Mouse (Mus musculus): ENCODE measurements at regions not wholly inside any gene's neighbourhood (a gene's known extent, or its start where the extent isn't known, plus 50 kb on each side); places are given as distances from the start of the nearest gene placed in this dataset.

DNA sequence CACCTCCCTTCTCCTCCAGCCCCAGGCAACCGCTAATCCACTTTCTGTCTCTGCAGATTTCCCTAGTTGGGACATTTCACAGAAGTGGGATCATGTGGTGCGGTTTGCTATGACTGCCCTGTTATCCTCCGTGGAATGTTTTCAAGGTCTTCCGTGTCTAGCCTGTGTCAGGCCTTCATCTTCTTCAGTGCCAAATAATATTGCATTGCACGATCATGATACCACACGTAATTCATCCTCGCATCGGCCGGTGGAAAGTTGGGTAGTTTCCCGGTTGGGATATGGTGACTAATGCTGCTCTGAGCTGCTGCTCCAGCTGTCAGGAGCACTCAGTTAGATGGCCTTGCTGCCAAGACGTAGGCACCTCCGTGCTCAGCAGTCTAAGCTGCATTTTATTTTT is 55.3 kb upstream of the Otos start:
- Histone ChIP-seq H3K4me2 (replicated peaks; ENCODE audit: low read depth, low read length, severe bottlenecking) (no peak overlapping the region), H3K27ac (replicated peaks; ENCODE audit: low read depth, low read length) (no peak overlapping the region), H3K9ac (ENCODE audit: low read depth, low read length, severe bottlenecking) (no peak overlapping the region), H3K36me3 (ENCODE audit: control insufficient read depth, insufficient read depth, low read length) (no peaks in the 10 kb centered on the region), H3K4me1 (ENCODE audit: control insufficient read depth, insufficient read depth, low read length) (peaks cover 5% of the 10 kb centered on the region), H3K9me3 (ENCODE audit: control insufficient read depth, low read length) (no peaks in the 10 kb centered on the region), H3K4me3 (replicated peaks; ENCODE audit: low read length) (no peak overlapping the region), H3K27me3 (ENCODE audit: control insufficient read depth, insufficient read depth, low read length) (no peaks in the 10 kb centered on the region)
- ATAC-seq (ENCODE audit: low FRiP score, low read depth): no peak
- TF ChIP-seq POLR2A (IDR thresholded peaks at IDR 0.05; ENCODE audit: borderline replicate concordance, extremely low read depth, insufficient read depth, insufficient read length): no peak
- DNase-seq (ENCODE audit: low spot score): peak; percentile 35
- 78% methylated on average over 12 of the region's 12 CpGs for WGBS

GRCm38 (mm10) chr1:92703270-92703669 is 54.6 kb upstream of the Otos start:
- Histone ChIP-seq H3K4me1 (ENCODE audit: control insufficient read depth, insufficient read depth, low read length) (peaks cover 7% of the 10 kb centered on the region), H3K9me3 (ENCODE audit: control insufficient read depth, low read length) (no peaks in the 10 kb centered on the region), H3K36me3 (ENCODE audit: control insufficient read depth, insufficient read depth, low read length) (no peaks in the 10 kb centered on the region), H3K27me3 (ENCODE audit: control insufficient read depth, insufficient read depth, low read length) (no peaks in the 10 kb centered on the region), H3K4me2 (replicated peaks; ENCODE audit: low read depth, low read length, severe bottlenecking) (no peak overlapping the region), H3K4me3 (replicated peaks; ENCODE audit: low read length) (no peak overlapping the region), H3K27ac (replicated peaks; ENCODE audit: low read depth, low read length) (no peak overlapping the region), H3K9ac (ENCODE audit: low read depth, low read length, severe bottlenecking) (no peak overlapping the region)
- DNase-seq (ENCODE audit: low spot score) (no peak), ATAC-seq (ENCODE audit: low FRiP score, low read depth) (no peak)
- no peak for TF ChIP-seq POLR2A (IDR thresholded peaks at IDR 0.05; ENCODE audit: borderline replicate concordance, extremely low read depth, insufficient read depth, insufficient read length)
- WGBS: 81% methylated on average over 2 of the region's 3 CpGs

DNA sequence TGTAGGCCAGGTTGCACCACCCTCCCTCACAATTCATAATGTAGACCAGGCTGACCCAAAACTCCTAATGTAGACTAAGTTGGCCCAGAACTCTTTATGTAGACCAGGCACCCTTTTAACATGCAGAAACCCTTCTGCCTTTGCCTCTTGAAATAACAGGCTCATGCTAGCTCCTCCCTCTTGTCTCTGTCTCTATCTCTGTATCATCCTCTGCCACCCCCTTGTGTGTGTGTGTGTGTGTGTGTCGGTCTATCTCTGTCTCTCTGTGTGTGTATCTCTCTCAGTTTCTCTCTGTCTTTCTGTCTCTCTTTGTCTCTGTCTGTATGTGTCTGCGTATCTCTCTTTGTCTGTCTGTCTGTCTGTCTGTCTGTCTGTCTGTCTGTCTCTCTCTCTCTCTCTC is 51.5 kb upstream of the Otos start:
- no peak for ATAC-seq (ENCODE audit: low FRiP score, low read depth)
- Histone ChIP-seq H3K4me2 (replicated peaks; ENCODE audit: low read depth, low read length, severe bottlenecking) (no peak overlapping the region), H3K27ac (replicated peaks; ENCODE audit: low read depth, low read length) (no peak overlapping the region), H3K9me3 (ENCODE audit: control insufficient read depth, low read length) (no peaks in the 10 kb centered on the region), H3K4me3 (replicated peaks; ENCODE audit: low read length) (no peak overlapping the region), H3K4me1 (ENCODE audit: control insufficient read depth, insufficient read depth, low read length) (peaks cover 7% of the 10 kb centered on the region), H3K36me3 (ENCODE audit: control insufficient read depth, insufficient read depth, low read length) (no peaks in the 10 kb centered on the region), H3K9ac (ENCODE audit: low read depth, low read length, severe bottlenecking) (no peak overlapping the region), H3K27me3 (ENCODE audit: control insufficient read depth, insufficient read depth, low read length) (no peaks in the 10 kb centered on the region)
- no peak for TF ChIP-seq POLR2A (IDR thresholded peaks at IDR 0.05; ENCODE audit: borderline replicate concordance, extremely low read depth, insufficient read depth, insufficient read length)
- 92% methylated on average over 2 of the region's 2 CpGs for WGBS
- DNase-seq (ENCODE audit: low spot score): no peak

GRCm38 (mm10) chr1:92699697-92700096 is 51.1 kb upstream of the Otos start:
- no peaks in the 10 kb centered on the region for H3K9me3 ChIP-seq (ENCODE audit: control insufficient read depth, low read length)
- no peak overlapping the region for H3K9ac ChIP-seq (ENCODE audit: low read depth, low read length, severe bottlenecking)
- no peaks in the 10 kb centered on the region for H3K27me3 ChIP-seq (ENCODE audit: control insufficient read depth, insufficient read depth, low read length)
- peaks cover 7% of the 10 kb centered on the region for H3K4me1 ChIP-seq (ENCODE audit: control insufficient read depth, insufficient read depth, low read length)
- ATAC-seq (ENCODE audit: low FRiP score, low read depth): no peak
- H3K4me3 ChIP-seq (replicated peaks; ENCODE audit: low read length): no peak overlapping the region
- H3K36me3 ChIP-seq (ENCODE audit: control insufficient read depth, insufficient read depth, low read length): no peaks in the 10 kb centered on the region
- no peak overlapping the region for H3K27ac ChIP-seq (replicated peaks; ENCODE audit: low read depth, low read length)
- DNase-seq (ENCODE audit: low spot score): no peak
- H3K4me2 ChIP-seq (replicated peaks; ENCODE audit: low read depth, low read length, severe bottlenecking): no peak overlapping the region
- 10% methylated on average over 6 of the region's 6 CpGs for WGBS
- TF ChIP-seq POLR2A (IDR thresholded peaks at IDR 0.05; ENCODE audit: borderline replicate concordance, extremely low read depth, insufficient read depth, insufficient read length): no peak

- H3K27ac ChIP-seq (replicated peaks; ENCODE audit: low read depth, low read length): no peak overlapping the region
- WGBS: 6% methylated on average over 9 of the region's 9 CpGs
- no peak for TF ChIP-seq POLR2A (IDR thresholded peaks at IDR 0.05; ENCODE audit: borderline replicate concordance, extremely low read depth, insufficient read depth, insufficient read length)
These were observed 50.4 kb upstream of the Otos start for GRCm38 (mm10) chr1:92699048-92699447.

GRCm38 (mm10) chr1:92698541-92698940 is 49.9 kb upstream of the Otos start:
- ATAC-seq (ENCODE audit: low FRiP score, low read depth) (no peak), DNase-seq (ENCODE audit: low spot score) (no peak)
- Histone ChIP-seq H3K4me1 (ENCODE audit: control insufficient read depth, insufficient read depth, low read length) (peaks cover 7% of the 10 kb centered on the region), H3K9me3 (ENCODE audit: control insufficient read depth, low read length) (no peaks in the 10 kb centered on the region), H3K36me3 (ENCODE audit: control insufficient read depth, insufficient read depth, low read length) (no peaks in the 10 kb centered on the region), H3K4me2 (replicated peaks; ENCODE audit: low read depth, low read length, severe bottlenecking) (no peak overlapping the region), H3K4me3 (replicated peaks; ENCODE audit: low read length) (no peak overlapping the region), H3K27me3 (ENCODE audit: control insufficient read depth, insufficient read depth, low read length) (no peaks in the 10 kb centered on the region), H3K27ac (replicated peaks; ENCODE audit: low read depth, low read length) (no peak overlapping the region), H3K9ac (ENCODE audit: low read depth, low read length, severe bottlenecking) (0 out of 2 replicates have a peak overlapping the region, but pooled peaks have one; percentile 21)
- 96% methylated on average over 3 of the region's 3 CpGs for WGBS
- TF ChIP-seq POLR2A (IDR thresholded peaks at IDR 0.05; ENCODE audit: borderline replicate concordance, extremely low read depth, insufficient read depth, insufficient read length): no peak

More at GRCm38 (mm10) chr1:92699048-92699447, 50.4 kb upstream of the Otos start:
- no peaks in the 10 kb centered on the region for H3K36me3 ChIP-seq (ENCODE audit: control insufficient read depth, insufficient read depth, low read length)
- H3K27me3 ChIP-seq (ENCODE audit: control insufficient read depth, insufficient read depth, low read length): no peaks in the 10 kb centered on the region
- H3K9me3 ChIP-seq (ENCODE audit: control insufficient read depth, low read length): no peaks in the 10 kb centered on the region
- no peak overlapping the region for H3K4me3 ChIP-seq (replicated peaks; ENCODE audit: low read length)
- peaks cover 7% of the 10 kb centered on the region for H3K4me1 ChIP-seq (ENCODE audit: control insufficient read depth, insufficient read depth, low read length)
- H3K9ac ChIP-seq (ENCODE audit: low read depth, low read length, severe bottlenecking): 0 out of 2 replicates have a peak overlapping the region, but pooled peaks have one; percentile 21
- ATAC-seq (ENCODE audit: low FRiP score, low read depth) (peak; percentile 83), DNase-seq (ENCODE audit: low spot score) (peak; percentile 77)
- 0 out of 2 replicates have a peak overlapping the region, but pooled peaks have one; percentile 2 for H3K4me2 ChIP-seq (replicated peaks; ENCODE audit: low read depth, low read length, severe bottlenecking)
